Mouse (Mus musculus) lung, postnatal 10 days (tissue): ENCODE data around the gene Sh3pxd2b.

Experiments
- DNase-seq: peaks from one replicate; pipeline ENCODE4 v3.0.0; 2021

Sh3pxd2b gene

DNA sequence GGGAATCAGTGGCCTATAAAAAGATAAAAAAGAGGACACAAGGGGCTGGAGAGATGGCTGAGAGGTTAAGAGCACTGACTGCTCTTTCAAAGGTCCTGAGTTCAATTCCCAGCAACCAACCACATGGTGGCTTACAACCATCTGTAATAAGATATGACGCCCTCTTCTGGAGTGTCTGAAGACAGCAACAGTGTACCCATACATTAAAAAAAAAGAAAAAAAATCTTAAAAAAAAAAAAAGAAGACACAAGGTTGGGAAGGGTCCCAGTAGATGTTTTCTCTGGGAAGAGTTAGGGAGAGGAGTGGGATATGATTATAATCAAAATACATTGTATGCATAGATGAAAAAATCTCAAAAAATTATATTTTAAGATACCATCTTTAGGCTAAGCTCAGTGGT, 97.5 kb downstream of the Sh3pxd2b start:
- DNase-seq: no peak

DNA sequence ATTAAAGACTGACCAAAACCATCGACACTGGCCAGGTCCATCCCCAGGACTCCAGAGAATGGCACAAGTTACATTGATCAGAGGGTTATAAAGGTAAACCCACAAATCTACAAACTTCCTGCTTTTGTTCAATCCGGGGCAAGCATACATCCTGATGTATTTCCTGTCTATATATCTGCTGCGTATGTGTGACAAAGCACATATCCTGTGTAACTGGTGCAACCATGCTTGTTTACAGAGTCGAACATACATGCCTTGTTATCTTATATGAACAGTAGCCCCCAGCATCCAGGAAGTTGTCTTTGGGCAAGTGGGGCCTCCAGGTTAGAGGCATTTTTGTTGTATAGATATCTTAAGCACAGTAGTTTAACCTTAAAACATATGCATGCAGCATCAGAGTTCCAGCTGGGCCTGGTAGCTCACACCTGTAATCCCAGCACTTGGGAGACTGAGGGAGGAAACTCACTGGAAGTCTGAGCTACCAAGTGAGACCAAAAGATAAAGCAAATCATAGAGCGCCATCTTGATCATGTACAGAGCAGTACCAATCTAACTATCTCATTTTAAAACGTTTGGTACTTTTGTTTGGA, 98.1 kb downstream of the Sh3pxd2b start:
- no peak for DNase-seq

DNA sequence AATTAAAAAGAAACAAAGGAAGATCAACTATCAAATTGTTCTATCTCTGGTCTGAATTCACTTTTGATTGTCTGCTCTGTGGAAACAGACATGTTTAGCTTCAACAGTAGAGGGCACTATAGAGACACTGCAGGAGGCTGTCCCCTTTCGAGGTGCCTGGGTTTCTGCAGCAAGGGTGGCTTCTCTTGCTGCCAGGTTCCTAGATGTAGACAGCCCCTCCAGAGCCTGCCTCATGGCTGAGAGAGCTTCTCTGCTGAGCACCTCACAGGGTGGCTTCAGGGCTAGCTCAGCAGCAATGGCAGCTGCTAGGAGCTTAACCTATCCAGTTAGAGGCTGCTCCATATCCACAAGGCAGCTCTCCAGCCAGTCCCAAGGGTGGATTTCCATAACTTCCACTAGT, 102.6 kb downstream of the Sh3pxd2b start:
- DNase-seq: peak; percentile 74

GRCm38 (mm10) chr11:32451306-32451705, 103.7 kb downstream of the Sh3pxd2b start:
- no peak for DNase-seq

GRCm38 (mm10) chr11:32452745-32453144, 105.1 kb downstream of the Sh3pxd2b start:
- DNase-seq: no peak

DNA sequence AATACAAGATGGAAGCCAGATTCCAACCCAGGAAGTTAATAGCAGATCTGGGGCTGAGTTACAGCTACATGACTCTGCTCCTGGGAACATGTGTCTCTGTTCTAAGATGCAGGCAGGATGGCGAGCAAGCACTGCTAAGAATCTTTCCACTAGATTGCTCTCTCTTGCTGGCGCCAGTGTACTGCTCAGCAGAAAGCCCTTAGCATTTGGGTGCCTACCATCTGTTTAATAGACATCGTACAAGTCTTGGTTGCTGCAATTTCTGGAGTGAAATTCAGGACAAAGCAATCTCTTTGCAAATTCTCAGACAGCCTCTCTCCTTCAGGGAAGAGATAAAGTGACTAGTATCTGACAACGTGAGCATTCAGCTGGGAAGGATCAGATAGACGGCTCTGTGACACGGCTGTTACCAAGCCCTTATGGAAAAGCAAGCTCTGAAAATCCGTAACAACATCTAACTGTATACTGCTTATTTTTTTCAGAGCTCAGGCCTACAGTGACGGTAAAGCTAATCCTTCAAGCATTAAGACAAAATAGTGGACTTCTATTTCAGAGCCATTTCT, 105.8 kb downstream of the Sh3pxd2b start:
- DNase-seq: peak; percentile 16

- no peak for DNase-seq
Observed at GRCm38 (mm10) chr11:32454231-32454799, 106.7 kb downstream of the Sh3pxd2b start.

GRCm38 (mm10) chr11:32454800-32455506, 107.3 kb downstream of the Sh3pxd2b start, which contains the start of gene Ubtd2:
TSS of gene Ubtd2 (plus strand) at chr11:32455370.
- DNase-seq: peak; percentile 99

DNA sequence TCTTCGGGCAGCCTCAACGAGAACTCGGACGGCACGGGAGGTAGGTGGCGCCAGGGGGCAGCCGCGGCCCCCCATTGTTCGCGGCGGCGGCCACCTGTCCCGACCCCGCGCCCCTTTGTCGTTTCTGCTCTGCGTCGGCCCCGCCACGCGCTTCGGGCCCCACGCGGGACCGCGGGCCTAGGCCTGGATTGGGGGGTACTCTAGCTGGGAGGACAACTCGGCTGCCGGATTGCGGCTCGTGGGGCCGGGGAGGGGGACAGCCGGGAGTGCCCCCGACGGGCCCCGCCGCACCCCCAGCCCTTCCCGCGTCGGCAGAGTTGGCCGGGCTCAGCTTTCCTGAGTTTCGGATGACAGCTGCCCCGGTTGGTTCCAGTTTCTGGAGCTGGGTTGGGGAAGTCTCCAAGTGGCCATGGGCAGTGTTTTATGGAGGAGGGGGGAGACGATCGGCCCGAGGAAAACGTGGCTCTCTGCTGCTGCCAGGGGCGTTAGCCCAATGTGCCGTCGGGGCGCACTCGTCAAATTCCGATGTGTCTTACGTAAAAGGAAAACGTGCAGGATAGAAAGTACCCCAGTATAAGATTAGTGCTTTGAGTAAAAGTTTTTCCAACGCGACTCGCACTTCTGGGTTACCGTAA, 108.0 kb downstream of the Sh3pxd2b start:
- DNase-seq: peak; percentile 65

DNA sequence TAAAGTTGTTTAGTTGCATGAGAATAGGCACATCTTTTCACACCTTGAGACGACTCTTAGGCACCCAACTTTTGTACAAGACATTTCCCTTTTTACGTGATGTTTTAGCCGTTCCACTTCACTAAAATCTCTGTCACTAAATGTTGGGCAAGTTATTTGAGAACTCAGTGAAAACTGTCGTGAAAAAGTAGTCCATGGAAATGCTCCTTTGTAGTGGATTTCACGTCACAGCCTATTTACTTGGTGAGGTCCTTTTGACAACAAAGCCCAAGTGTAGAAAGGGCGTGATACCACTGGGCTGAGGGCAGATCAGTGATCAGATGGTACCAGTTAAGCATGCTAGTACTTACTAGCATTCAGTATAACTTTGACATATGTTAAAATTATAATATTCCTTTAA, 108.7 kb downstream of the Sh3pxd2b start:
- DNase-seq: no peak

DNA sequence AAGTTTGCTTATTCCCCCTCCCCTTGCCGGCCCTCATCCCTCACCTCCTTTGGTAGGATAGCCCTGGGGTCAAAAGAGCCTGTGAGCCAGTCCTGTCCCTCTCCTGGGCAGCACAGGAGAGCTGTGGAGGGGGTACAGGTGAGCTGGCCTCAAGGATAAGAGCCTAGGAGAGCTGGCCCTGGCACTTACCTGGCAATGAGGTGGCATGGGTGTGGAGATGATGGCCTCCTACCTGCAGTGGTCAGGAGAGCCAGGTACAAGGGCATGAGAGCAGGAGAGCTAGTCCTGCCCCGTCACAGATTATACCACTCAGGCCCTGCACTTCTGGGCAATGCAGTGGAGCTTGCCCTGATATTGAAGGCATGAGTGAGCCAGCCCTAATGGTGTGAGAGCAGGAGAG, 116.7 kb downstream of the Sh3pxd2b start:
- DNase-seq: no peak

- no peak for DNase-seq
Observed at GRCm38 (mm10) chr11:32471925-32472324, 124.3 kb downstream of the Sh3pxd2b start.

- DNase-seq: no peak
Observed at GRCm38 (mm10) chr11:32474725-32475124, 127.1 kb downstream of the Sh3pxd2b start.

GRCm38 (mm10) chr11:32475487-32476236, 128.0 kb downstream of the Sh3pxd2b start:
- no peak for DNase-seq
